Mouse (Mus musculus) E14TG2a.4 (cell line): Measurements from ENCODE around the gene Adgrl4.

Experiments
- H3K27me3 ChIP-seq: 2 replicates; pipeline ENCODE4 v1.6.1; 2014; ENCODE audit warnings: low read length, control low read depth; ENCODE audit not compliant: insufficient read depth
- H3K36me3 ChIP-seq: 2 replicates; pipeline ENCODE4 v1.6.1; 2014; ENCODE audit warnings: low read length, control low read depth; ENCODE audit not compliant: insufficient read depth
- H3K4me1 ChIP-seq: replicated peaks from 2 replicates; pipeline ENCODE4 v1.6.1; 2014; ENCODE audit warnings: low read depth, low read length, control low read depth
- H3K4me3 ChIP-seq: replicated peaks from 2 replicates; pipeline ENCODE4 v1.5.1; 2014; ENCODE audit warnings: mild to moderate bottlenecking, low read length
- H3K9me3 ChIP-seq: 2 replicates; pipeline ENCODE4 v1.6.1; 2014; ENCODE audit warnings: low read length, control low read depth
- CTCF ChIP-seq: conservative IDR thresholded peaks from 2 replicates; pipeline ENCODE4 v1.5.1; 2014; ENCODE audit warnings: low read length
- NANOG ChIP-seq: IDR thresholded peaks from 2 replicates; pipeline ENCODE4 v1.6.1; 2014; ENCODE audit warnings: borderline replicate concordance, low read length, mixed read lengths
- POU5F1 ChIP-seq: IDR thresholded peaks from 2 replicates; pipeline ENCODE4 v1.6.1; 2014; ENCODE audit warnings: low read length, borderline replicate concordance

The Adgrl4 gene

GRCm38 (mm10) chr3:151445936-151446335, 8.2 kb downstream of the Adgrl4 start:
- Histone ChIP-seq H3K36me3 (no peaks in the 10 kb centered on the region), H3K9me3 (no peaks in the 10 kb centered on the region)
- TF ChIP-seq POU5F1 (no peak), CTCF (no peak), NANOG (no peak)

GRCm38 (mm10) chr3:151454985-151455701, 17.5 kb downstream of the Adgrl4 start:
- Histone ChIP-seq H3K36me3 (no peaks in the 10 kb centered on the region), H3K4me1 (no peaks in the 10 kb centered on the region), H3K9me3 (no peaks in the 10 kb centered on the region), H3K4me3 (no peak overlapping the region), H3K27me3 (no peaks in the 10 kb centered on the region)
- TF ChIP-seq CTCF (no peak), NANOG (no peak), POU5F1 (no peak)

More at GRCm38 (mm10) chr3:151445936-151446335, 8.2 kb downstream of the Adgrl4 start:
- no peaks in the 10 kb centered on the region for H3K4me1 ChIP-seq
- no peak overlapping the region for H3K4me3 ChIP-seq
- no peaks in the 10 kb centered on the region for H3K27me3 ChIP-seq

GRCm38 (mm10) chr3:151459430-151460190, 21.9 kb downstream of the Adgrl4 start:
- TF ChIP-seq POU5F1 (no peak), CTCF (no peak), NANOG (no peak)
- no peaks in the 10 kb centered on the region for H3K27me3 ChIP-seq
- H3K4me1 ChIP-seq = no peaks in the 10 kb centered on the region
- no peak overlapping the region for H3K4me3 ChIP-seq
- H3K9me3 ChIP-seq = no peaks in the 10 kb centered on the region
- no peaks in the 10 kb centered on the region for H3K36me3 ChIP-seq

- no peaks in the 10 kb centered on the region for H3K36me3 ChIP-seq
- H3K27me3 ChIP-seq = no peaks in the 10 kb centered on the region
- no peak overlapping the region for H3K4me3 ChIP-seq
- TF ChIP-seq NANOG (no peak), POU5F1 (no peak), CTCF (no peak)
- H3K9me3 ChIP-seq = no peaks in the 10 kb centered on the region
- H3K4me1 ChIP-seq = no peaks in the 10 kb centered on the region
Measured at GRCm38 (mm10) chr3:151465215-151465614, 27.5 kb downstream of the Adgrl4 start.

- H3K27me3 ChIP-seq = no peaks in the 10 kb centered on the region
- no peaks in the 10 kb centered on the region for H3K36me3 ChIP-seq
- H3K4me1 ChIP-seq = no peaks in the 10 kb centered on the region
- TF ChIP-seq NANOG (no peak), CTCF (no peak), POU5F1 (no peak)
- no peak overlapping the region for H3K4me3 ChIP-seq
- H3K9me3 ChIP-seq = no peaks in the 10 kb centered on the region
Measured at GRCm38 (mm10) chr3:151488853-151489252, 51.2 kb downstream of the Adgrl4 start.

GRCm38 (mm10) chr3:151505606-151506005, 67.9 kb downstream of the Adgrl4 start:
- Histone ChIP-seq H3K9me3 (no peaks in the 10 kb centered on the region), H3K4me3 (no peak overlapping the region), H3K27me3 (no peaks in the 10 kb centered on the region), H3K36me3 (no peaks in the 10 kb centered on the region), H3K4me1 (no peaks in the 10 kb centered on the region)
- TF ChIP-seq POU5F1 (no peak), NANOG (no peak), CTCF (no peak)

GRCm38 (mm10) chr3:151511184-151511583, 73.5 kb downstream of the Adgrl4 start:
- H3K36me3 ChIP-seq = no peaks in the 10 kb centered on the region
- no peaks in the 10 kb centered on the region for H3K4me1 ChIP-seq
- TF ChIP-seq POU5F1 = no peak
- TF ChIP-seq CTCF = no peak
- no peak for TF ChIP-seq NANOG
- H3K27me3 ChIP-seq = no peaks in the 10 kb centered on the region
- no peak overlapping the region for H3K4me3 ChIP-seq
- H3K9me3 ChIP-seq = no peaks in the 10 kb centered on the region

- TF ChIP-seq CTCF (no peak), NANOG (no peak), POU5F1 (no peak)
- no peaks in the 10 kb centered on the region for H3K27me3 ChIP-seq
- no peak overlapping the region for H3K4me3 ChIP-seq
- no peaks in the 10 kb centered on the region for H3K4me1 ChIP-seq
- H3K36me3 ChIP-seq = no peaks in the 10 kb centered on the region
- H3K9me3 ChIP-seq = no peaks in the 10 kb centered on the region
Measured at GRCm38 (mm10) chr3:151547182-151547581, 109.5 kb downstream of the Adgrl4 start.
